Mouse (Mus musculus): ENCODE measurements at regions not wholly inside any gene's neighbourhood (a gene's known extent, or its start where the extent isn't known, plus 50 kb on each side); places are given as distances from the start of the nearest gene placed in this dataset.

- no peaks in the 10 kb centered on the region for H3K36me3 ChIP-seq (ENCODE audit: insufficient read depth, low read length)
- H3K27ac ChIP-seq = no peak overlapping the region
- peak; percentile 48 for DNase-seq (ENCODE audit: low spot score)
- H3K9me3 ChIP-seq (replicated peaks; ENCODE audit: low read length) = no peaks in the 10 kb centered on the region
- no peaks in the 10 kb centered on the region for H3K4me1 ChIP-seq (replicated peaks; ENCODE audit: insufficient read depth, low read length)
- H3K4me3 ChIP-seq (replicated peaks; ENCODE audit: low read depth, low read length) = no peak overlapping the region
- H3K4me2 ChIP-seq (ENCODE audit: low read length) = no peak overlapping the region
- H3K27me3 ChIP-seq (ENCODE audit: insufficient read depth, low read length) = no peaks in the 10 kb centered on the region
- 60% methylated on average over 3 of the region's 3 CpGs for WGBS
- no peak for ATAC-seq (replicated peaks; ENCODE audit: low FRiP score, low read depth)
- TF ChIP-seq CTCF (IDR thresholded peaks at IDR 0.05; ENCODE audit: low read depth) = no peak
- no peak overlapping the region for H3K9ac ChIP-seq (ENCODE audit: low read depth, low read length)
These were observed 339.4 kb upstream of the Sphkap start for GRCm38 (mm10) chr1:83747412-83747811.

GRCm38 (mm10) chr1:83746036-83746435 is 338.0 kb upstream of the Sphkap start:
- no peaks in the 10 kb centered on the region for H3K9me3 ChIP-seq (replicated peaks; ENCODE audit: low read length)
- no peak overlapping the region for H3K9ac ChIP-seq (ENCODE audit: low read depth, low read length)
- H3K27me3 ChIP-seq (ENCODE audit: insufficient read depth, low read length) = no peaks in the 10 kb centered on the region
- H3K4me2 ChIP-seq (ENCODE audit: low read length) = no peak overlapping the region
- 21% methylated on average over 6 of the region's 6 CpGs for WGBS
- H3K4me1 ChIP-seq (replicated peaks; ENCODE audit: insufficient read depth, low read length) = no peaks in the 10 kb centered on the region
- ATAC-seq (replicated peaks; ENCODE audit: low FRiP score, low read depth) (no peak), DNase-seq (ENCODE audit: low spot score) (peak; percentile 80)
- no peak overlapping the region for H3K4me3 ChIP-seq (replicated peaks; ENCODE audit: low read depth, low read length)
- no peak overlapping the region for H3K27ac ChIP-seq
- no peaks in the 10 kb centered on the region for H3K36me3 ChIP-seq (ENCODE audit: insufficient read depth, low read length)
- peak; percentile 82 for TF ChIP-seq CTCF (IDR thresholded peaks at IDR 0.05; ENCODE audit: low read depth)

DNA sequence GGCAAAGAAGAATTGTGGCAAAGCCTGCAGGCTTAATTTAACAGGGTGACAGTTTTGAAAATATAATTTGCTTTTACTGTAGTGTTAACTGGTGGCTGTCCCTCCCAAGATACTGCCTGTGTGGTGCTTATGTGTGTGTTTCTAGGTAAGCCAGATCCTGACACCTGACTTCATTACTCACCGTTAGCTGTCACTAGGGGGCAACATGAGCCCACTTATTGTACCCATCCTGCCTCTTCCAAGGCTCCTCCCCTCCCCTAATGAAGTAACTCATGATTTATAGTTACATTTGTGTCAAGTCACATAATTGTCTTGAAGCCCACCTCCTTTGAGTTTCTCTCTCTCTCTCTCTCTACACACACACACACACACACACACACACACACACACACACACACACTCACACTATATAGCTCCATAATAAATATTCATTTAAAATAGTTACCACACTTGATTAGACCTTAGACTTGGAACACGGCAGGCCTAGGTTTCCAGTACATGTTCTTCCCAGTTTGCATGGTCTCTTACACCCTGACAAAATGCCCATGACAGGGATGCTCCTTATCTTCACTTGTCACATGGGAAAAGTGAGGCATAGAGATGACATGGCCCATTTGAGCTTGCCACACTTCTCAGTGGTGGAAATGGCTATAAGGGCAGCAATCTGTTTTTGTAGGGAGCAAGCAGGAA is 328.6 kb upstream of the Sphkap start:
- DNase-seq (ENCODE audit: low spot score) = peak; percentile 44
- no peak for ATAC-seq (replicated peaks; ENCODE audit: low FRiP score, low read depth)
- 46% methylated on average over 2 of the region's 2 CpGs for WGBS

GRCm38 (mm10) chr1:83731682-83732081 is 323.7 kb upstream of the Sphkap start:
- no peak overlapping the region for H3K9ac ChIP-seq (ENCODE audit: low read depth, low read length)
- no peak overlapping the region for H3K4me3 ChIP-seq (replicated peaks; ENCODE audit: low read depth, low read length)

More for the DNA sequence above, 328.6 kb upstream of the Sphkap start:
- no peak overlapping the region for H3K4me2 ChIP-seq (ENCODE audit: low read length)
- H3K9me3 ChIP-seq (replicated peaks; ENCODE audit: low read length) = no peaks in the 10 kb centered on the region
- H3K4me1 ChIP-seq (replicated peaks; ENCODE audit: insufficient read depth, low read length) = no peaks in the 10 kb centered on the region
- peak; percentile 61 for TF ChIP-seq CTCF (IDR thresholded peaks at IDR 0.05; ENCODE audit: low read depth)
- no peak overlapping the region for H3K9ac ChIP-seq (ENCODE audit: low read depth, low read length)
- no peak overlapping the region for H3K27ac ChIP-seq
- H3K4me3 ChIP-seq (replicated peaks; ENCODE audit: low read depth, low read length) = no peak overlapping the region
- no peaks in the 10 kb centered on the region for H3K27me3 ChIP-seq (ENCODE audit: insufficient read depth, low read length)
- no peaks in the 10 kb centered on the region for H3K36me3 ChIP-seq (ENCODE audit: insufficient read depth, low read length)

GRCm38 (mm10) chr1:83728810-83729209 is 320.8 kb upstream of the Sphkap start:
- TF ChIP-seq CTCF (IDR thresholded peaks at IDR 0.05; ENCODE audit: low read depth) = no peak
- H3K4me2 ChIP-seq (ENCODE audit: low read length) = no peak overlapping the region
- H3K27me3 ChIP-seq (ENCODE audit: insufficient read depth, low read length) = no peaks in the 10 kb centered on the region
- no peak overlapping the region for H3K4me3 ChIP-seq (replicated peaks; ENCODE audit: low read depth, low read length)
- H3K9me3 ChIP-seq (replicated peaks; ENCODE audit: low read length) = no peaks in the 10 kb centered on the region
- no peaks in the 10 kb centered on the region for H3K36me3 ChIP-seq (ENCODE audit: insufficient read depth, low read length)
- H3K27ac ChIP-seq = no peak overlapping the region
- no peak for ATAC-seq (replicated peaks; ENCODE audit: low FRiP score, low read depth)
- no peaks in the 10 kb centered on the region for H3K4me1 ChIP-seq (replicated peaks; ENCODE audit: insufficient read depth, low read length)
- WGBS = 81% methylated on average over 6 of the region's 6 CpGs
- no peak for DNase-seq (ENCODE audit: low spot score)
- no peak overlapping the region for H3K9ac ChIP-seq (ENCODE audit: low read depth, low read length)

More at GRCm38 (mm10) chr1:83731682-83732081, 323.7 kb upstream of the Sphkap start:
- no peak for DNase-seq (ENCODE audit: low spot score)
- Histone ChIP-seq H3K4me1 (replicated peaks; ENCODE audit: insufficient read depth, low read length) (no peaks in the 10 kb centered on the region), H3K4me2 (ENCODE audit: low read length) (no peak overlapping the region), H3K27me3 (ENCODE audit: insufficient read depth, low read length) (no peaks in the 10 kb centered on the region), H3K27ac (no peak overlapping the region), H3K36me3 (ENCODE audit: insufficient read depth, low read length) (no peaks in the 10 kb centered on the region), H3K9me3 (replicated peaks; ENCODE audit: low read length) (no peaks in the 10 kb centered on the region)
- no peak for ATAC-seq (replicated peaks; ENCODE audit: low FRiP score, low read depth)
- 76% methylated on average over 1 of the region's 1 CpGs for WGBS
- TF ChIP-seq CTCF (IDR thresholded peaks at IDR 0.05; ENCODE audit: low read depth) = no peak

DNA sequence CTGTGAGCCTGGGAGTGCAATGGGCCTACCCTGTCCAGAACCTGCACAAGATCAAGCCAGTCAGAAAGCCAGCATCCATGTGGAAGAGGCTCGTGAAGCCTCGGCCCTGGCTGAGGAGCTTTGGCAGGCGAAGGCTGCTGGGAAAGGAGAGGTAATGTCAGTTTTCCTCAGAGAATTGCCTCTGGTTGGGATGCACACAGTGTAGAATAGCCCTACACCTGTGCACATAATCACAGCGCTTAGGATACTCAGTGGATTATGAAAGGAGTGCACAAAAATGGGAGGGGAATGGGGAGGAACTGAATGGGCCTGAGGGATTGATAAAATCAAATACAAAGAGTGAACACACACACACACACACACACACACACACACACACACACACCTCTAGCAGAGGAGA is 319.9 kb upstream of the Sphkap start:
- Histone ChIP-seq H3K9me3 (replicated peaks; ENCODE audit: low read length) (no peaks in the 10 kb centered on the region), H3K36me3 (ENCODE audit: insufficient read depth, low read length) (no peaks in the 10 kb centered on the region), H3K9ac (ENCODE audit: low read depth, low read length) (no peak overlapping the region), H3K4me2 (ENCODE audit: low read length) (no peak overlapping the region), H3K4me3 (replicated peaks; ENCODE audit: low read depth, low read length) (no peak overlapping the region), H3K4me1 (replicated peaks; ENCODE audit: insufficient read depth, low read length) (no peaks in the 10 kb centered on the region), H3K27ac (no peak overlapping the region), H3K27me3 (ENCODE audit: insufficient read depth, low read length) (no peaks in the 10 kb centered on the region)
- ATAC-seq (replicated peaks; ENCODE audit: low FRiP score, low read depth) (no peak), DNase-seq (ENCODE audit: low spot score) (no peak)
- TF ChIP-seq CTCF (IDR thresholded peaks at IDR 0.05; ENCODE audit: low read depth) = no peak
- 93% methylated on average over 4 of the region's 4 CpGs for WGBS

DNA sequence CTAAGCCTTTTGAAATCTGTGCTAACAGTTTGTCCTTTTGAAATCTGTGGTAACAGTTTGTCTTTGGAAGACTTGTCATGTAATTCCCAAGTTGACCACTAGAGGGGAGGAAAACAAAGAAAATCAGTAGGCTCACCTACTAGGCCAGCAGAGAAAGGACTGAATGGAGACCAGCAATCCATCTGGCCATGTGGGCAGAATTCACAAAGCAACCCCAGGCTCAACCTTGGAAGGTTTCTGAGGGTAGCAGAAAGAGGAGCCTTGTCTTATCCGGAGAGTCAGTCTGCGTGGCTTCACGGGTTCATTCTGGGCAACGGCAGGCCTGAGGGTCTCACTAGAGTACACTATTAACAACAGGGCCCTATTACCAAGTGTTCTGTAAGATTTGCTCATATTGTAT is 319.2 kb upstream of the Sphkap start:
- Histone ChIP-seq H3K27me3 (ENCODE audit: insufficient read depth, low read length) (no peaks in the 10 kb centered on the region), H3K4me2 (ENCODE audit: low read length) (no peak overlapping the region), H3K36me3 (ENCODE audit: insufficient read depth, low read length) (no peaks in the 10 kb centered on the region), H3K9ac (ENCODE audit: low read depth, low read length) (no peak overlapping the region), H3K9me3 (replicated peaks; ENCODE audit: low read length) (no peaks in the 10 kb centered on the region), H3K27ac (no peak overlapping the region), H3K4me3 (replicated peaks; ENCODE audit: low read depth, low read length) (no peak overlapping the region), H3K4me1 (replicated peaks; ENCODE audit: insufficient read depth, low read length) (no peaks in the 10 kb centered on the region)
- DNase-seq (ENCODE audit: low spot score) (peak; percentile 79), ATAC-seq (replicated peaks; ENCODE audit: low FRiP score, low read depth) (no peak)
- 86% methylated on average over 4 of the region's 4 CpGs for whole genome bisulfite sequencing
- peak; percentile 77 for TF ChIP-seq CTCF (IDR thresholded peaks at IDR 0.05; ENCODE audit: low read depth)

All from kidney, postnatal 0 days (tissue).